ENCODE assay signal across 35 mouse cellular contexts in the genomic region with DNA sequence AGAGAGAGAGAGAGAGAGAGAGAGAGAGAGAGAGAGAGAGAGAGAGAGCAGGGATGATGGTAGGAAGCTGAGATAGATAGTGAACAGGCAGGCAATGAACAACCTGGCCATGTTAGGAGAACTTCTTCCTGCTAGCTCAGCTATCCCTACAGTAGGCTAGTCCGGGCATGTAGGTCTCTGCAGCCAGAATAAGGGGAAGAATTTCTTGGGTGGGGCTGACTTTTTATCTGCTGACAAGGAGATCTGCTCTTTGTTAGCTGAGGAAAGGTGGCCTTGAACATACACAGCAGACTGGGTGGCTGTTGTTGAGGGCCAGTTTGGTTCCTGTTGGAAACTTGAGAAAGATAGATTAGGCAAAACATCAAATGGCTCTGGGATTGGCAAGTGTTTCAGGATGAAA.
A peak's percentile ranks its signal among the peaks of the same experiment; 100 is the strongest.
DNase-seq lines count a peak whose midpoint lies in the region; ATAC-seq lines count a peak whose summit lies in the region.
"Had no signal": no experiment of that assay in that cellular context is flagged by ENCODE, and none has a peak within 500 bp of the region (broad histone marks: within the 10 kb centered on the region; RNA-seq: fewer than 3 reads in every experiment).

No protein-coding gene starts in this region.

- H3K9me3 ChIP-seq in heart, embryonic 11.5 days (replicated peaks; ENCODE audit: control insufficient read depth, low read length) = no peaks in the 10 kb centered on the region
- H3K9me3 ChIP-seq: embryonic facial prominence, embryonic 13.5 days; heart, embryonic 13.5 days; limb, embryonic 15.5 days; midbrain, embryonic 10.5 days had no signal

- H3K36me3 ChIP-seq in heart, embryonic 11.5 days (ENCODE audit: control insufficient read depth, insufficient read depth, low read length) = no peaks in the 10 kb centered on the region
- H3K36me3 ChIP-seq: embryonic facial prominence, embryonic 13.5 days; heart, embryonic 13.5 days; limb, embryonic 15.5 days; midbrain, embryonic 10.5 days had no signal

- no peak overlapping the region for H3K4me3 ChIP-seq in heart, embryonic 11.5 days (ENCODE audit: low read depth, low read length)
- H3K4me3 ChIP-seq: embryonic facial prominence, embryonic 13.5 days; erythroblast, embryonic 14.5 days; heart, embryonic 13.5 days; limb, embryonic 15.5 days; midbrain, embryonic 10.5 days had no signal

- no peak for ATAC-seq in heart, embryonic 11.5 days (replicated peaks; ENCODE audit: insufficient number of reproducible peaks, low FRiP score, low TSS enrichment)
- ATAC-seq: activated CD4-positive, CD25-positive, alpha-beta regulatory T cell, adult 4 months; CD4-positive, CD25-positive, alpha-beta regulatory T cell, adult 4 months; forebrain, embryonic 16.5 days; hindbrain, embryonic 16.5 days; intestine, embryonic 16.5 days; midbrain, embryonic 16.5 days; Patski had no signal

- no peak overlapping the region for H3K4me2 ChIP-seq in heart, embryonic 11.5 days
- H3K4me2 ChIP-seq: embryonic facial prominence, embryonic 13.5 days; heart, embryonic 13.5 days; limb, embryonic 15.5 days; lung, embryonic 14.5 days had no signal

- H3K27ac ChIP-seq in heart, embryonic 11.5 days (ENCODE audit: low read depth, low read length) = no peak overlapping the region
- H3K27ac ChIP-seq: embryonic facial prominence, embryonic 13.5 days; heart, embryonic 13.5 days; kidney, postnatal 0 days; liver, embryonic 14.5 days; midbrain, embryonic 10.5 days had no signal

- no peak overlapping the region for H3K9ac ChIP-seq in heart, embryonic 11.5 days (ENCODE audit: low read depth, low read length)
- H3K9ac ChIP-seq: embryonic facial prominence, embryonic 13.5 days; heart, embryonic 13.5 days; limb, embryonic 15.5 days; liver, embryonic 14.5 days; lung, embryonic 14.5 days had no signal

- peak; percentile 74 for DNase-seq in heart, adult 11 months
- DNase-seq in urinary bladder, postnatal 36 days (ENCODE audit: low spot score in 2 of 2) = peak; percentile 6 to 7
- DNase-seq in urinary bladder, postnatal 25 days (ENCODE audit: low spot score) = no peak
- peak; percentile 40 for DNase-seq in WW6 (ENCODE audit: low read depth, low spot score)
- DNase-seq in frontal cortex, adult 2 months (ENCODE audit: extremely low spot score in 1 of 2, low spot score in 1 of 2) = no peak
- DNase-seq in cerebellum, adult 9-10 months = no peak
- DNase-seq in cerebellum, postnatal 14 days = no peak
- DNase-seq: adrenal gland, adult 2 months; adrenal gland, postnatal 36 days; cerebellum, adult 2 months; cerebellum, postnatal 36 days; gastrocnemius, postnatal 14 days; heart, adult 18-20 months; heart, postnatal 10 days; kidney, adult 8-10 months; kidney, postnatal 4 days; lung, embryonic 14.5 days; lung, postnatal 14 days; spleen, adult 18-20 months; thymus, postnatal 14 days had no signal

- no peaks in the 10 kb centered on the region for H3K27me3 ChIP-seq in heart, embryonic 11.5 days (ENCODE audit: control insufficient read depth, insufficient read depth, low read length)
- H3K27me3 ChIP-seq: embryonic facial prominence, embryonic 13.5 days; limb, embryonic 15.5 days; Patski had no signal

- H3K4me1 ChIP-seq in heart, embryonic 11.5 days (ENCODE audit: control insufficient read depth, insufficient read depth, low read length) = no peaks in the 10 kb centered on the region

- 44% methylated on average over 1 of the region's 1 CpGs for WGBS in heart, embryonic 11.5 days (ENCODE audit: insufficient replicate concordance)

Comparison
In these comparisons a context has a peak if more than half of its experiments do, and no peak if none do; other contexts are left out.
1. DNase-seq: peak in heart, adult 11 months (single experiment), urinary bladder, postnatal 36 days (2 of 2) and WW6 (single experiment); none in urinary bladder, postnatal 25 days (single experiment), frontal cortex, adult 2 months (0 of 2), cerebellum, adult 9-10 months (single experiment) and cerebellum, postnatal 14 days (0 of 2).